In genomic region chr2:43182105-43182504, GRCm38 (mm10) we compare ENCODE assay signal across 19 mouse cellular contexts.
DNase-seq lines count a peak whose midpoint lies in the region; ATAC-seq and TF ChIP-seq lines count a peak whose summit lies in the region.
"Had no signal": no experiment of that assay in that cellular context is flagged by ENCODE, and none has a peak within 500 bp of the region (broad histone marks: within the 10 kb centered on the region; RNA-seq: fewer than 3 reads in every experiment).

No protein-coding gene starts in this region.

- TF ChIP-seq CTCF in midbrain, postnatal 0 days (IDR thresholded peaks at IDR 0.05), result no peak

- no peak overlapping the region for H3K4me3 ChIP-seq in forebrain, embryonic 16.5 days (replicated peaks; ENCODE audit: low read length)
- no peak overlapping the region for H3K4me3 ChIP-seq in forebrain, embryonic 13.5 days
- no peak overlapping the region for H3K4me3 ChIP-seq in midbrain, embryonic 12.5 days
- H3K4me3 ChIP-seq in midbrain, embryonic 10.5 days, result no peak overlapping the region
- H3K4me3 ChIP-seq in midbrain, embryonic 16.5 days (ENCODE audit: low read depth, low read length), result no peak overlapping the region
- H3K4me3 ChIP-seq in midbrain, postnatal 0 days (ENCODE audit: low read depth, low read length), result no peak overlapping the region
- H3K4me3 ChIP-seq: embryonic facial prominence, embryonic 10.5 days; embryonic facial prominence, embryonic 12.5 days; forebrain, embryonic 12.5 days had no signal

- no peak overlapping the region for H3K27ac ChIP-seq in forebrain, embryonic 16.5 days (ENCODE audit: low read length)
- no peak overlapping the region for H3K27ac ChIP-seq in forebrain, embryonic 13.5 days
- H3K27ac ChIP-seq in midbrain, embryonic 12.5 days (replicated peaks), result no peak overlapping the region
- no peak overlapping the region for H3K27ac ChIP-seq in midbrain, embryonic 10.5 days (replicated peaks)
- no peak overlapping the region for H3K27ac ChIP-seq in midbrain, embryonic 16.5 days (ENCODE audit: low read length)
- H3K27ac ChIP-seq in midbrain, postnatal 0 days (ENCODE audit: low read depth, low read length), result no peak overlapping the region
- H3K27ac ChIP-seq: embryonic facial prominence, embryonic 10.5 days; embryonic facial prominence, embryonic 12.5 days; forebrain, embryonic 12.5 days had no signal

- H3K36me3 ChIP-seq in forebrain, embryonic 16.5 days (ENCODE audit: control insufficient read depth, insufficient read depth), result no peaks in the 10 kb centered on the region
- no peaks in the 10 kb centered on the region for H3K36me3 ChIP-seq in forebrain, embryonic 13.5 days (ENCODE audit: poor library complexity, severe bottlenecking)
- H3K36me3 ChIP-seq in midbrain, embryonic 12.5 days, result no peaks in the 10 kb centered on the region
- H3K36me3 ChIP-seq in midbrain, embryonic 10.5 days, result no peaks in the 10 kb centered on the region
- H3K36me3 ChIP-seq in midbrain, embryonic 16.5 days (ENCODE audit: control insufficient read depth, insufficient read depth, low read length), result no peaks in the 10 kb centered on the region
- H3K36me3 ChIP-seq in midbrain, postnatal 0 days (ENCODE audit: insufficient read depth, low read length), result no peaks in the 10 kb centered on the region
- H3K36me3 ChIP-seq: embryonic facial prominence, embryonic 10.5 days; embryonic facial prominence, embryonic 12.5 days; forebrain, embryonic 12.5 days had no signal

- no peaks in the 10 kb centered on the region for H3K9me3 ChIP-seq in forebrain, embryonic 16.5 days (ENCODE audit: control insufficient read depth, low read length)
- no peaks in the 10 kb centered on the region for H3K9me3 ChIP-seq in forebrain, embryonic 13.5 days (replicated peaks)
- no peaks in the 10 kb centered on the region for H3K9me3 ChIP-seq in midbrain, embryonic 12.5 days
- no peaks in the 10 kb centered on the region for H3K9me3 ChIP-seq in midbrain, embryonic 10.5 days (replicated peaks)
- H3K9me3 ChIP-seq in midbrain, embryonic 16.5 days (replicated peaks; ENCODE audit: control insufficient read depth, low read length, poor library complexity, severe bottlenecking), result no peaks in the 10 kb centered on the region
- H3K9me3 ChIP-seq in midbrain, postnatal 0 days (ENCODE audit: low read length), result no peaks in the 10 kb centered on the region
- H3K9me3 ChIP-seq: embryonic facial prominence, embryonic 10.5 days; embryonic facial prominence, embryonic 12.5 days; forebrain, embryonic 12.5 days had no signal

- no peaks in the 10 kb centered on the region for H3K27me3 ChIP-seq in forebrain, embryonic 16.5 days (replicated peaks; ENCODE audit: control insufficient read depth, insufficient read depth, low read length)
- no peaks in the 10 kb centered on the region for H3K27me3 ChIP-seq in forebrain, embryonic 13.5 days
- no peaks in the 10 kb centered on the region for H3K27me3 ChIP-seq in midbrain, embryonic 12.5 days
- H3K27me3 ChIP-seq in midbrain, embryonic 10.5 days (ENCODE audit: low read depth, poor library complexity, severe bottlenecking), result no peaks in the 10 kb centered on the region
- no peaks in the 10 kb centered on the region for H3K27me3 ChIP-seq in midbrain, embryonic 16.5 days (ENCODE audit: control insufficient read depth, insufficient read depth, low read depth, low read length)
- H3K27me3 ChIP-seq in midbrain, postnatal 0 days (ENCODE audit: insufficient read depth, low read length), result no peaks in the 10 kb centered on the region
- H3K27me3 ChIP-seq: embryonic facial prominence, embryonic 12.5 days; forebrain, embryonic 12.5 days had no signal

- peak; percentile 72; the same call in 1 of the 2 replicates for ATAC-seq in forebrain, embryonic 16.5 days
- ATAC-seq in forebrain, embryonic 13.5 days, result no peak
- ATAC-seq in midbrain, embryonic 12.5 days (ENCODE audit: low FRiP score, low read depth), result peak; percentile 70; the same call in 1 of the 2 replicates
- ATAC-seq in midbrain, embryonic 16.5 days, result peak; percentile 21; the same call in 1 of the 2 replicates
- ATAC-seq in midbrain, postnatal 0 days (ENCODE audit: low FRiP score), result no peak
- ATAC-seq: forebrain, postnatal 0 days had no signal

- H3K4me1 ChIP-seq in forebrain, embryonic 16.5 days (replicated peaks; ENCODE audit: control insufficient read depth, insufficient read depth, low read length), result no peaks in the 10 kb centered on the region
- no peaks in the 10 kb centered on the region for H3K4me1 ChIP-seq in forebrain, embryonic 13.5 days
- no peaks in the 10 kb centered on the region for H3K4me1 ChIP-seq in midbrain, embryonic 12.5 days
- no peaks in the 10 kb centered on the region for H3K4me1 ChIP-seq in midbrain, embryonic 10.5 days
- no peaks in the 10 kb centered on the region for H3K4me1 ChIP-seq in midbrain, embryonic 16.5 days (ENCODE audit: control insufficient read depth, insufficient read depth, low read length)
- no peaks in the 10 kb centered on the region for H3K4me1 ChIP-seq in midbrain, postnatal 0 days (ENCODE audit: insufficient read depth, low read length)
- H3K4me1 ChIP-seq: embryonic facial prominence, embryonic 10.5 days; embryonic facial prominence, embryonic 12.5 days; forebrain, embryonic 12.5 days had no signal

- no peak for DNase-seq in midbrain, embryonic 10.5 days (ENCODE audit: low spot score)
- DNase-seq in midbrain, postnatal 0 days (ENCODE audit: low spot score), result no peak
- no peak for DNase-seq in left cerebral cortex, adult 11 months (ENCODE audit: low spot score)
- DNase-seq: adrenal gland, adult 2 months; adrenal gland, postnatal 10 days; adrenal gland, postnatal 25 days; cerebellum, adult 11-12 months; cerebellum, adult 2 months; cerebellum, adult 9-10 months; cerebellum, postnatal 10 days; cerebellum, postnatal 25 days; forebrain, postnatal 0 days had no signal

- H3K4me2 ChIP-seq in forebrain, embryonic 16.5 days (ENCODE audit: low read length), result no peak overlapping the region
- H3K4me2 ChIP-seq in forebrain, embryonic 13.5 days, result no peak overlapping the region
- H3K4me2 ChIP-seq in midbrain, embryonic 12.5 days (replicated peaks), result no peak overlapping the region
- no peak overlapping the region for H3K4me2 ChIP-seq in midbrain, embryonic 16.5 days (ENCODE audit: low read length)
- H3K4me2 ChIP-seq in midbrain, postnatal 0 days (ENCODE audit: low read depth, low read length, poor library complexity, severe bottlenecking), result no peak overlapping the region
- H3K4me2 ChIP-seq: embryonic facial prominence, embryonic 12.5 days; forebrain, embryonic 12.5 days had no signal

- H3K9ac ChIP-seq in forebrain, embryonic 16.5 days (replicated peaks; ENCODE audit: low read depth, low read length), result no peak overlapping the region
- no peak overlapping the region for H3K9ac ChIP-seq in forebrain, embryonic 13.5 days
- H3K9ac ChIP-seq in midbrain, embryonic 12.5 days (replicated peaks), result no peak overlapping the region
- H3K9ac ChIP-seq in midbrain, embryonic 16.5 days (ENCODE audit: low read depth, low read length), result no peak overlapping the region
- no peak overlapping the region for H3K9ac ChIP-seq in midbrain, postnatal 0 days (replicated peaks; ENCODE audit: low read length, poor library complexity, severe bottlenecking)
- H3K9ac ChIP-seq: embryonic facial prominence, embryonic 12.5 days; forebrain, embryonic 12.5 days; forebrain, postnatal 0 days had no signal

Comparison
In these comparisons a context has a peak if more than half of its experiments do, and no peak if none do; other contexts are left out.
1. ATAC-seq: peak in forebrain, embryonic 16.5 days (single experiment), midbrain, embryonic 12.5 days (single experiment) and midbrain, embryonic 16.5 days (single experiment); none in forebrain, embryonic 13.5 days (single experiment) and midbrain, postnatal 0 days (single experiment).